Mouse (Mus musculus) neural tube, embryonic 13.5 days (tissue): ENCODE data around the gene Irf2. TPM values are rescaled to one million over a fixed set of nuclear protein-coding genes. Genes with fewer than 3 reads are reported as not detected.

Experiments
- ATAC-seq: fragments of 200-750 bp; cut with Nextera tagmentation; 2 replicates; pipeline ENCODE4 v1.8.0; 2017; ENCODE audit warnings: low read depth, mild to moderate bottlenecking, moderate TSS enrichment, moderate library complexity
- H3K27ac ChIP-seq: fragments of 300-500 bp; sonication (generic); replicated peaks from 2 replicates; pipeline ENCODE4 v1.5.1; 2015; ENCODE audit warnings: moderate library complexity, mild to moderate bottlenecking, inconsistent platforms
- H3K27me3 ChIP-seq: fragments of 300-500 bp; sonication (generic); 2 replicates; pipeline ENCODE4 v1.6.1; 2015; ENCODE audit warnings: mild to moderate bottlenecking, inconsistent platforms
- H3K36me3 ChIP-seq: fragments of 300-500 bp; sonication (generic); 2 replicates; pipeline ENCODE4 v1.6.1; 2015; ENCODE audit warnings: mild to moderate bottlenecking, inconsistent platforms
- H3K4me1 ChIP-seq: fragments of 300-500 bp; sonication (generic); replicated peaks from 2 replicates; pipeline ENCODE4 v1.6.1; 2015; ENCODE audit warnings: inconsistent platforms
- H3K4me2 ChIP-seq: fragments of 300-500 bp; sonication (generic); 2 replicates; pipeline ENCODE4 v1.6.1; 2015; ENCODE audit warnings: inconsistent platforms, mild to moderate bottlenecking, moderate library complexity
- H3K4me3 ChIP-seq: fragments of 300-500 bp; sonication (generic); 2 replicates; pipeline ENCODE4 v1.5.1; 2015; ENCODE audit warnings: mild to moderate bottlenecking, inconsistent platforms
- H3K9ac ChIP-seq: fragments of 300-500 bp; sonication (generic); 2 replicates; pipeline ENCODE4 v1.6.1; 2015; ENCODE audit warnings: moderate library complexity, mild to moderate bottlenecking, inconsistent platforms
- H3K9me3 ChIP-seq: fragments of 300-500 bp; sonication (generic); 2 replicates; pipeline ENCODE4 v1.6.1; 2016; ENCODE audit warnings: inconsistent platforms
- WGBS: fragments of 180-500 bp; shearing (Covaris S2); methylation state at CpG from one replicate; pipeline ENCODE4 v1.1.7; 2015; 5-methylcytosine and 5-hydroxymethylcytosine counted together
- polyA plus RNA-seq: library from polyadenylated mRNA; unstranded; fragments of >200 nt; fragmentation: Nextera tagmentation; extraction: Ambion mirVana; gene quantifications from 2 replicates; pipeline ENCODE4 v1.2.1, GENCODE M21; 2015

Gene Irf2
- polyA plus RNA-seq, 1 experiment from 2014 or later, result 13.5 TPM

DNA sequence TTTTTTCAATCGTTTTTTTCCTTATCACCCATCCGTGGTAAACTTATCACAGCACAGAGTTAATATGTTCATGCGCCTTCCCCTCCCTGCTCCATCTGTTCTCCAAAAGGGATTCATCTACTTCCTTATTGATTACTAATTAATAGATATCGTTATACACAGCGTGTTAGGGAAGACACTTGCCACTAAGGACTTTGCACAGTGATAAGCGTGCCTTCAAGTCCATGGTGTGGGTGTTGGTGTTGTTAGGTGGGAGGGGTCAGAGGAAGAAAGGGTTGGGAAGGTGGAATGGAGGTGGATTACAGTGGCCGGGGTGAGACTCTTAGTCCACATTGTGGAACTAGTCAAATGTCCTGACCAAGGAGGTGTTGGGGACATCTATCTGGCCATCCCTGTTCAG is 21.2 kb downstream of the Irf2 start:
- Histone ChIP-seq H3K4me2 (no peak overlapping the region), H3K36me3 (no peaks in the 10 kb centered on the region), H3K4me3 (no peak overlapping the region), H3K9ac (no peak overlapping the region), H3K27ac (no peak overlapping the region), H3K4me1 (no peaks in the 10 kb centered on the region), H3K27me3 (no peaks in the 10 kb centered on the region), H3K9me3 (no peaks in the 10 kb centered on the region)
- ATAC-seq, result no peak
- 94% methylated on average over 7 of the region's 7 CpGs for WGBS

DNA sequence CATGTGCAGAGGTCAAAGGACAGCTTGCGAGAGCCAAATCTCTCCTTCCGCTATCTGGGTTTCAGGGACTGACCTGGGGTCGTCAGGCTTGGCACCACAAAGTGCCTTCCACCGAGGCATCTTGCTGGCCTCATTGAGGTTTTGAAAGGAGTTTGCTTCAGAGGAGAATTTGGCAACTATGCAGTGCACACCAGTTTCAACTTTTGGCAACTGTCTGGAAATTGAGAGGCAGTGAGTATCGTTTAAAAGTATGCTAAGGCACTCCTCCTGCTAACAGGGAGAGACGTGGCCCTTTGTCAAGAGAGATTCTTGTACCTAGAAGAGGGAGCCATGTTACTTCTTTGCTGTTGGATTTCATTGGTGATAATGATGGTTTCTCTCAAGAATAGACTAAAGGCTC is 21.9 kb downstream of the Irf2 start:
- WGBS, result 89% methylated on average over 6 of the region's 6 CpGs
- ATAC-seq, result no peak
- H3K36me3 ChIP-seq, result no peaks in the 10 kb centered on the region

DNA sequence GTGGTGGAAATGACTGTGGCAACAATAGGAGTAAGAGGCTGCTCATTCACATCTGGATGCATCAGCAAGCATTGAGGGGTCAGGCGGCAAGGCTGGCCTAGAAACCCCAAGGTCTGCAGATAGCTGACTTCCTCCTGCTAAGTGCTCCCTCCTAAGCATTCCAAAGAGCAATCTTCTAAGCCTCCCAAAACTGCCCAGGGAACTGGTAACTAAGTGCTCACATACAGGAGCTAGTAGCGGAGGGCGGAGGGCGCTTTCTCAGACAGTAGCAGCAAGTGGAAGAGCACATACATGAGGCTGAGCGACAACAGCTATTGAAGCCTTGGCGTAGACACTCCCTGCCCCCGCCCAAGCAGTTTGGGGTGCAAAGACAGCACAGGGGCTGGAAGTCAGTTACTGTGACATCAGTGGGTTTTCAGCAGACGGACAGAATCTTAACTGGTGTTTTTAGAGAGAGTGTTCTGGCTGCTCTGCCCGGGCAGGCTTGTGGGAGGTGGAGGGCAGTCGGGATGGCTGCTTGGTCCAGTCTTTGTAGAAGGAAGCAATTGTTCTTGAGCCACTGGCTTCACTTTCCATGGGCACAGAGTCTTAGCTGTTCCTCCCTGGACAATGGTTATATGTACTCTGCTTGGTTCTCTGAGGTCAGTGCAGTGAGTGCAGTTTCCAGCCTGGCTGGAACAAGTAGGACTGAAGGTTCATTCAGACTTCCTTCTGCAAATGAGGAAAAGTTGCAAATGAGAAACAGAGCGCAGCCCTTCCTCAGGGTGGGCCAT is 30.1 kb downstream of the Irf2 start:
- 0 out of 2 replicates have a peak, but pooled peaks cover 3% of the 10 kb centered on the region for H3K36me3 ChIP-seq
- 0 out of 2 replicates have a peak, but pooled peaks cover 5% of the 10 kb centered on the region for H3K9me3 ChIP-seq
- no peak overlapping the region for H3K4me3 ChIP-seq
- peaks cover 28% of the 10 kb centered on the region for H3K4me1 ChIP-seq
- no peaks in the 10 kb centered on the region for H3K27me3 ChIP-seq
- 58% methylated on average over 11 of the region's 11 CpGs for WGBS
- no peak overlapping the region for H3K4me2 ChIP-seq
- peak; percentile 70 for ATAC-seq
- H3K9ac ChIP-seq, result no peak overlapping the region
- H3K27ac ChIP-seq, result peak overlapping the region; percentile 11; the same call in 1 of the 2 replicates

More for the DNA sequence above, 21.9 kb downstream of the Irf2 start:
- H3K9ac ChIP-seq, result no peak overlapping the region
- H3K9me3 ChIP-seq, result no peaks in the 10 kb centered on the region
- no peak overlapping the region for H3K4me2 ChIP-seq
- no peaks in the 10 kb centered on the region for H3K4me1 ChIP-seq
- no peak overlapping the region for H3K4me3 ChIP-seq
- no peaks in the 10 kb centered on the region for H3K27me3 ChIP-seq
- H3K27ac ChIP-seq, result no peak overlapping the region

DNA sequence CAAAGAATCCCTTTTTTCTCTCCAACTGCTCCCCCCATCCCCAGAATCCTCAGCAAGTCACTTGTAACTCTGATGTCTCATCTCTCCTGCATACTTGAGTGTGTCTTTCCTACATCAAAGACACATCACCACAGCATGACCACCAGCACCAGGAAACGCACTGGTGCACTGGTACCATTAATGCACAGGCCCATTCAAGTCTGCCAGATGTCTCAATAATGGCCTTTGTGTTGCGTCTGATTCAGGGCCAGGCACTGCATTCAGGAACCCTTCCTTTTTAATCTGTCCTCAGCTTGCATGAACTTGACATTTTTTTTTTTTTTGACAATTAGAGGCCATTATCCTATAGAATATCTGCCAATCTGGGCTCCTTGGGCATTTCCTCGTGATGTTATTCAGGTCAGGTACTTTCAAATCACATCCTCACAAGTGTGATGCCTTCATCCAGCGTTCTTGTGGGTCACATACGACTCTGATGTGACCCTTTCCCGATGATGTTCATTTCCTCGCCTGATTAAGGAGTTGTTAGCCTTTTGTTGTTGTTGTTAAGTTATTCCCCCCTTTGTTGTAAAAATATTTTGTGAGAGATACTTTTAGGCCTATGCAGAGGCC is 31.5 kb downstream of the Irf2 start:
- Histone ChIP-seq H3K4me1 (peaks cover 28% of the 10 kb centered on the region), H3K4me2 (no peak overlapping the region), H3K27ac (no peak overlapping the region), H3K9ac (no peak overlapping the region), H3K9me3 (0 out of 2 replicates have a peak, but pooled peaks cover 5% of the 10 kb centered on the region), H3K4me3 (no peak overlapping the region), H3K36me3 (0 out of 2 replicates have a peak, but pooled peaks cover 6% of the 10 kb centered on the region), H3K27me3 (no peaks in the 10 kb centered on the region)
- ATAC-seq, result no peak
- 29% methylated on average over 7 of the region's 7 CpGs for WGBS

DNA sequence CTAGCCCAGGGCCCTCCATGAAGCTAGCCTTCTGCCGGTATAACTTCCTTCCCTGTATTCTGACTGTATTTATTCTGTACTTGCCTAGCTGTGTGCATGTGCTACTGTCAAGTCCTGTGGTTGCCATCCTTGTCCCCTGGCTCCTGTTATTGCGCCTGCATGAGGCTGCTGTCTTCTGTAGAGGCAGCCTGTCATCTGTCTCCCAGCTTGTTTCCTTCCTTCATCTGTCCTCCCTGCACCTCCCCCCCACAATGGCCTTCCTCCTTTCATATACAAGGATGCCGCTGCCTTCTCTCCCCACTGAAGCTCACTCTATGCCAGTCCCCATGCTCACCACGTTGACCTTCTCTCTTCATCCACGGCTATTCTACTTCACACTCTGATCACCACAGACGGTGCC is 33.3 kb downstream of the Irf2 start:
- Histone ChIP-seq H3K9me3 (0 out of 2 replicates have a peak, but pooled peaks cover 5% of the 10 kb centered on the region), H3K9ac (no peak overlapping the region), H3K4me1 (peaks cover 28% of the 10 kb centered on the region), H3K36me3 (0 out of 2 replicates have a peak, but pooled peaks cover 6% of the 10 kb centered on the region), H3K4me3 (no peak overlapping the region), H3K4me2 (no peak overlapping the region), H3K27me3 (no peaks in the 10 kb centered on the region), H3K27ac (no peak overlapping the region)
- no peak for ATAC-seq
- 88% methylated on average over 6 of the region's 6 CpGs for WGBS

DNA sequence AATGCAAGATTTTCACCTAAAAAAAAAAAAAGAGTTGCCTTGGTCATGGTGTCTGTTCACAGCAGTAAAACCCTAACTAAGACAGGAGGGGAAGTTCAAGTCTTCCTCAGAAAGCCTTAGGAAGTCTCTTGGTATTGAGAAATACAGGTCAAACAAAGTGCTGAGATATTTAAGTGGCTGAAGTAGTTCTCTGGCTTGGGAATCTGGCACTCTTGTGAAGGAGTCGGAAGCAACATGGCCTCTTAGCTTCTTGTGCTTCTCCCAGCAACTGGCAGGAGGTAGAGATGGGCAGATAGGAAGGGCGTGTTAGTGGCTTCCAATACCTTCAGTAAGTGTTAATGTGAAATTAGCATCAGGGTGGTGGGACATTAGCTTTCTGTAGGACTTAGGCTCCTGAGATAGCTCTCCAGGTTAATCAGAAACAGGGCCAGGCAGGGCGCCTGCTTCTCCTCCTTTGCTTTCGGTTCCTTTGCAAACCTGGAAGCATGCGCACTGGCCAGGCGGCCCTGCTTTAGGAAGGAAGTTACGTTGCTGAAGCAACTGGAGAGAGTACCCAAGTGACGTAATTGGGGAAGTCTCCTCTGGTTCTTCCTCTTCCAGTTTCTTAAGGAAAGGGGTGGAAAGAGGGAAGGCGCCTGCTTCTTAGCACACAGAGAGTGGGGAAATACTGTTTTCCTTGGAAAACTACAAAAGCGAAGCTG is 38.4 kb downstream of the Irf2 start:
- 0 out of 2 replicates have a peak, but pooled peaks cover 8% of the 10 kb centered on the region for H3K4me1 ChIP-seq
- H3K9ac ChIP-seq, result no peak overlapping the region
- 0 out of 2 replicates have a peak, but pooled peaks cover 5% of the 10 kb centered on the region for H3K9me3 ChIP-seq
- no peak overlapping the region for H3K4me2 ChIP-seq
- no peak overlapping the region for H3K4me3 ChIP-seq
- H3K36me3 ChIP-seq, result 0 out of 2 replicates have a peak, but pooled peaks cover 6% of the 10 kb centered on the region
- no peak overlapping the region for H3K27ac ChIP-seq
- no peak for ATAC-seq
- 94% methylated on average over 10 of the region's 10 CpGs for WGBS
- no peaks in the 10 kb centered on the region for H3K27me3 ChIP-seq

DNA sequence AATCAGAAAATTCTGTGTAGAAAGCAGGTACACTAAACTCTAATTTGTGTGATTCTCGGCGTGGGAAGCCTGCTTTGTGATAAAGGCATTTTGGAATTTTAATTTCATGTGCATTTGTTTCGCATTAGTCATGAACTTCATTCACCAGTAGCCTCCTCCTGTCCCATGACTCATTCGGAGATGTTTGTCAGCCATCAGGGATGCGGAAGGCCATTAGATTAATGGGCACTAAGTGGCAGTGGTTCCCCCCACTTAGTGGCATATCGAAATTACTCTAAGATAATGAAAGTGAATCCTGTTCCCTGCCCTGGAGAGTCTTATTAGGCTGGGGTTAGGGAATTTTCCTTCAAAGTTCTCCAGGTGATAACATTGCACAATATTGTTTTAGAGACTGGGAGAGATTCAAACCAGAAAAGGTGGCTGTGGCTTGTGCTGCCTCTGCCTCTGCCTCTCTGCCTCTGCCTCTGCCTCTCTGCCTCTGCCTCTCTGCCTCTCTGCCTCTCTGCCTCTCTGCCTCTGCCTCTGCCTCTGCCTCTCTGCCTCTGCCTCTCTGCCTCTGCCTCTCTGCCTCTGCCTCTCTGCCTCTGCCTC is 41.6 kb downstream of the Irf2 start:
- H3K27me3 ChIP-seq, result no peaks in the 10 kb centered on the region
- ATAC-seq, result no peak
- 0 out of 2 replicates have a peak, but pooled peaks cover 14% of the 10 kb centered on the region for H3K4me1 ChIP-seq
- H3K36me3 ChIP-seq, result no peaks in the 10 kb centered on the region
- 69% methylated on average over 6 of the region's 6 CpGs for WGBS
- no peak overlapping the region for H3K4me3 ChIP-seq
- no peak overlapping the region for H3K4me2 ChIP-seq
- no peak overlapping the region for H3K9ac ChIP-seq
- H3K9me3 ChIP-seq, result no peaks in the 10 kb centered on the region
- no peak overlapping the region for H3K27ac ChIP-seq

DNA sequence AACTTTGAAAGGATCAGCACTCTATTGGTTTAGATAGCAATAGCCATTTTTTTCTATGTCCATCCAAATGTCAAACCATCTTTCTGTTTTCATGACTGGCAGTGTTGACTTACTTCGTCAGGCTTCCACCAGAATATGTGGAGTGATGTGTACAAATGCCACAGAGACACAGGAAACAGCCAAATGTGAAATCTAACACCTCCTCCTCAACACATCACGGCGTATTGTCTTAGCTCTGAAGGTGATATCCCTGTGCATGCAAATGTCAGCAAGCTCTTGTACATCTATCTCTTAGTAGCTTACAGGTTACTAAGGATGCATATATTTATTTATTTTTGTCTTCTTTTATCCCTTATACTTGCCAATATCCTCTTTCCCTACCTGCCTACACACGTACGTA is 42.7 kb downstream of the Irf2 start:
- H3K4me3 ChIP-seq, result no peak overlapping the region
- ATAC-seq, result no peak
- WGBS, result 92% methylated on average over 5 of the region's 5 CpGs

DNA sequence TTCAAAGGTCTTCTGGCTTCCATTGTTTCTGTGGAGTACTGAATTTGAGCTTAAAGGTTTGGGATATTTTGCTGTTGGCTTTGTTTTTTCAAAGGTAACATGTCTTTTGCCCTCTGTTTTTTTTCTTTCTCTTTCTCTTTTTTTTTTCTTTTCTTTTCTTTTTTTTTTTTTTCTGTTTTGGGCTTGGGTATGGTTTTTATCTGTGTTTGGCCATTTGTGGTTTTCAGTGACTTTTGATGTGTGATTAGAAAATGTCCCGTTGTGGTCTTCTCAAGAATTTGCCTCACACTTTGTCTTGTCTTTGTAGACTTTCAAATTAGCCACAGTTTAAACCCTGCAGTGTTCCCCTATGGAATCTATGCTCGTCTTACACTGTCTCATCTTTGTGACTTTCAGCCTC is 45.5 kb downstream of the Irf2 start:
- ATAC-seq, result no peak
- H3K27me3 ChIP-seq, result no peaks in the 10 kb centered on the region
- no peak overlapping the region for H3K27ac ChIP-seq
- no peak overlapping the region for H3K4me2 ChIP-seq
- H3K9me3 ChIP-seq, result no peaks in the 10 kb centered on the region
- 0 out of 2 replicates have a peak, but pooled peaks cover 14% of the 10 kb centered on the region for H3K4me1 ChIP-seq
- H3K36me3 ChIP-seq, result no peaks in the 10 kb centered on the region
- no peak overlapping the region for H3K9ac ChIP-seq
- no peak overlapping the region for H3K4me3 ChIP-seq
- 60% methylated on average over 2 of the region's 2 CpGs for WGBS

More for the DNA sequence above, 42.7 kb downstream of the Irf2 start:
- H3K27me3 ChIP-seq, result no peaks in the 10 kb centered on the region
- no peaks in the 10 kb centered on the region for H3K36me3 ChIP-seq
- H3K9me3 ChIP-seq, result no peaks in the 10 kb centered on the region
- no peak overlapping the region for H3K9ac ChIP-seq
- 0 out of 2 replicates have a peak, but pooled peaks cover 14% of the 10 kb centered on the region for H3K4me1 ChIP-seq
- no peak overlapping the region for H3K4me2 ChIP-seq
- H3K27ac ChIP-seq, result no peak overlapping the region

DNA sequence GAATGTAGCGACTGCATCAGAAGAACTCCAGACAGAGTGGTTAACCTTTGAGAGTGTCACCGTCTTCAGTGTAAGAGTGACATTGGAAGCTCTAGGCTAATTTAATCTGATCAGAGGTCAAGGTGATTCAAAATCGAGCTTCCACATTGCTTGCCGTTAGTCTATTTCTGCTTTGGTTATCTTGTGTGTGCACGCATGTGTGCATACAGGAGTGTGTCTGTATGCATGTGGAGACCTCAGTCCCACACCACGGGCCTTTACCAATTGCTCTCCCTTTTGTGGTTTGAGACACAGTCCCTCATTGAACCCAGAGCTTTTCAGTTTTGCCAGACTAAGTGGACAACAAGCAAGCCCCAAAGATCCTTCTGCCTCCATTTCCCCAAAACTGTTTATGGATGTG is 46.4 kb downstream of the Irf2 start:
- 91% methylated on average over 6 of the region's 6 CpGs for WGBS
- H3K9ac ChIP-seq, result no peak overlapping the region
- ATAC-seq, result no peak
- no peaks in the 10 kb centered on the region for H3K9me3 ChIP-seq
- H3K27me3 ChIP-seq, result no peaks in the 10 kb centered on the region
- H3K4me1 ChIP-seq, result 0 out of 2 replicates have a peak, but pooled peaks cover 6% of the 10 kb centered on the region
- no peaks in the 10 kb centered on the region for H3K36me3 ChIP-seq
- H3K4me3 ChIP-seq, result no peak overlapping the region
- H3K27ac ChIP-seq, result no peak overlapping the region
- no peak overlapping the region for H3K4me2 ChIP-seq

DNA sequence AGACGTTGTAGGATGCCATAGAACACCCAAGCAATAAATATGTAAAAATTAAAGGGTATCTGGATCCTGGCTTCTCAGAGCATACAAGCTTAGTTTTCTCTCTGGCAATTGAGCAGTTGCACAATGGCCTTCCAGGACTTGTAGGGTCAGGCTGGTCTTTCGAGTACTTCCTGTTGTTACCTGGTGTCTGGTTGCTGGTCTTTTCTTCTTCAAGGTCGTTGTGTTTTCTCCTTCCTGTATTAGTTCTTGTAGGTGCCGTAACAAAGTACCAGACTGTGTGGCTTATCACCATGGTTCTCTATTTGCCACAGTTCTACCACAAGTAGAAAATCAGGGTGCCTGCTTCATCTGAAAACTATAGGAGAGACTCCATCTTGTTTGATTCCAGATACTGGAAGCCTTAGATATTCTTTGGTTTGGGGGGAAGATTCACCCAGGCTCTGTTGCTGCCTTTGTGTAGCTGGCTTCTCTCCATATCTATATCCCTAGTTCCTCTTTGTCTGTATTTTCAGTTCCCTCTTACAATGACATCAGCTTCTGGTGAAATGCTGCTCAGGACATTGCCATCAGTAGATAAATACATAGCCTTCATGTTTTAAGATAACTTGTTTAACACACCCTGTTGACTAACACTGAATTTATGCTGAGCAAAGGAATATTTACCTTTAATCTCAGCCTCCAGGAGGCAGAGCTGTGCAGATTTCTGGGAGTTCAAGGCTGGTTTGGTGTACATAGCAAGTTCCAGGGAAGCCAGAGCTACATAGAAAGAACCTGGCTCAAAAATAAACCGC is 49.8 kb downstream of the Irf2 start:
- H3K9ac ChIP-seq, result no peak overlapping the region
- H3K4me2 ChIP-seq, result no peak overlapping the region
- ATAC-seq, result no peak
- H3K36me3 ChIP-seq, result no peaks in the 10 kb centered on the region
- WGBS, result 90% methylated on average over 5 of the region's 5 CpGs
- H3K4me1 ChIP-seq, result 0 out of 2 replicates have a peak, but pooled peaks cover under 1% of the 10 kb centered on the region
- no peaks in the 10 kb centered on the region for H3K27me3 ChIP-seq
- H3K27ac ChIP-seq, result no peak overlapping the region
- no peaks in the 10 kb centered on the region for H3K9me3 ChIP-seq
- H3K4me3 ChIP-seq, result no peak overlapping the region
